18 mouse cellular contexts compared by ENCODE assay signal in the genomic region with DNA sequence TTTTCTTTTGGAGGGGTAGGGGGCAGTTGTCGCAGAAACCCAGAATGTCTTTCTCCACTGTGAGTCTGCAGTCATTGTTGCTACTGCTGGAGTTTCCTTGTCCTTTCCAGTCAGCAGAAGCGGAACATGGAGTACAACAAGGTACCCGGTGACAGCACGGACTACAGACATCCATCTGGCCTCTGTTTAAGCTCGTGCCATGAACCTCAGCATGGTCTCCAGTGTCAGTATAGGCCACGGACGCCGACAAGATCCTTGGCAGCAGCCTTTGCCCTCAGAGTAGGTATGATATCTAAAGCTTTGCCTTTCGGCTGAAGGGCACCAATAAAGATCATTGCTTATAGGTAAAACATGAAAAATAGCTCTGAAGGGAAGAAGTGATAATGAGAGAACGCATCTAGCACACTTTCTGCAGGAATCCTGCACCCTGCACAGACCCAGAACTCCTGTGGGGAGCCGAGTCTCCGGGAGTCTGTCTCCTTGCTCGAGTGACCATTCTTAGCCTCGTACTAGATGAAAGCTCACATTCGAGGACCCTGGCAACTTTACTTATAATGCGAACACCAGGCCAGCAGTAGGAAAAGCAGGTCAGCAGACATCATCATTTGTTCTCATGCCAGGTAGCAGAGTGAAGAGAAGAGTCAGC. TPM values are rescaled to one million over a fixed set of nuclear protein-coding genes. Genes with fewer than 3 reads are reported as not detected.
DNase-seq lines count a peak whose midpoint lies in the region; ATAC-seq and TF ChIP-seq lines count a peak whose summit lies in the region.
"Had no signal": no experiment of that assay in that cellular context is flagged by ENCODE, and none has a peak within 500 bp of the region (broad histone marks: within the 10 kb centered on the region; RNA-seq: fewer than 3 reads in every experiment).

No protein-coding gene starts in this region.

- H3K9me3 ChIP-seq in forebrain, postnatal 0 days (ENCODE audit: low read length): no peaks in the 10 kb centered on the region
- no peaks in the 10 kb centered on the region for H3K9me3 ChIP-seq in midbrain, embryonic 13.5 days
- no peaks in the 10 kb centered on the region for H3K9me3 ChIP-seq in heart, embryonic 12.5 days (replicated peaks)
- H3K9me3 ChIP-seq: stomach, embryonic 15.5 days had no signal

- H3K27ac ChIP-seq in forebrain, postnatal 0 days (ENCODE audit: low read depth, low read length): peak overlapping the region; percentile 21; the same call in 1 of the 2 replicates
- peak overlapping the region; percentile 32 for H3K27ac ChIP-seq in midbrain, embryonic 13.5 days
- no peak overlapping the region for H3K27ac ChIP-seq in heart, embryonic 12.5 days (ENCODE audit: poor library complexity, severe bottlenecking)
- H3K27ac ChIP-seq: stomach, embryonic 15.5 days had no signal

- peak; percentile 22 for DNase-seq in brain, embryonic 14.5 days (ENCODE audit: low read depth)
- peak; percentile 39 to 56 for DNase-seq in cerebellum, postnatal 10 days
- no peak for DNase-seq in forebrain, postnatal 0 days
- DNase-seq in kidney, adult 11 months: no peak
- DNase-seq in heart, adult 8-10 months (ENCODE audit: low spot score): no peak
- DNase-seq in left cerebral cortex, postnatal 10 days (ENCODE audit: extremely low spot score in 1 of 2, low spot score in 2 of 2): no peak
- DNase-seq: gastrocnemius, postnatal 36 days; liver, postnatal 0 days; thymus, postnatal 4 days had no signal

- 65% methylated on average over 16 of the region's 16 CpGs for WGBS in forebrain, postnatal 0 days
- WGBS in midbrain, embryonic 13.5 days: 81% methylated on average over 16 of the region's 16 CpGs
- 80% methylated on average over 16 of the region's 16 CpGs for WGBS in heart, embryonic 12.5 days

- no peak overlapping the region for H3K4me3 ChIP-seq in forebrain, postnatal 0 days (ENCODE audit: low read depth, low read length)
- no peak overlapping the region for H3K4me3 ChIP-seq in midbrain, embryonic 13.5 days (replicated peaks)
- H3K4me3 ChIP-seq in heart, embryonic 12.5 days: no peak overlapping the region
- H3K4me3 ChIP-seq: stomach, embryonic 15.5 days had no signal

- peak overlapping the region; percentile 37 for H3K9ac ChIP-seq in forebrain, postnatal 0 days
- H3K9ac ChIP-seq in midbrain, embryonic 13.5 days (replicated peaks): no peak overlapping the region
- no peak overlapping the region for H3K9ac ChIP-seq in heart, embryonic 12.5 days
- H3K9ac ChIP-seq: liver, postnatal 0 days; stomach, embryonic 15.5 days had no signal

- TF ChIP-seq CTCF in brain, embryonic 14.5 days (IDR thresholded peaks at IDR 0.05; ENCODE audit: borderline replicate concordance, extremely low read depth, insufficient read depth, insufficient read length): no peak
- TF ChIP-seq CTCF in forebrain, postnatal 0 days (IDR thresholded peaks at IDR 0.05; ENCODE audit: low read depth): no peak

- peak; percentile 50 for ATAC-seq in forebrain, postnatal 0 days
- ATAC-seq in midbrain, embryonic 13.5 days: peak; percentile 66
- no peak for ATAC-seq in heart, embryonic 12.5 days (ENCODE audit: insufficient number of reproducible peaks, low FRiP score)
- ATAC-seq: liver, postnatal 0 days had no signal

- intact Hi-C loops in left cerebral cortex, postnatal 10 days (cut with DNase I): no loop called here

- no peaks in the 10 kb centered on the region for H3K36me3 ChIP-seq in forebrain, postnatal 0 days (ENCODE audit: insufficient read depth)
- H3K36me3 ChIP-seq in midbrain, embryonic 13.5 days: no peaks in the 10 kb centered on the region
- H3K36me3 ChIP-seq in heart, embryonic 12.5 days: no peaks in the 10 kb centered on the region
- H3K36me3 ChIP-seq: stomach, embryonic 15.5 days had no signal

- peak overlapping the region; percentile 10; the same call in 1 of the 2 replicates for H3K4me2 ChIP-seq in forebrain, postnatal 0 days (ENCODE audit: low read depth)
- no peak overlapping the region; the same call in 1 of the 2 replicates for H3K4me2 ChIP-seq in midbrain, embryonic 13.5 days (replicated peaks)
- H3K4me2 ChIP-seq in heart, embryonic 12.5 days: no peak overlapping the region
- H3K4me2 ChIP-seq: stomach, embryonic 15.5 days had no signal

- TF ChIP-seq POLR2A in brain, embryonic 14.5 days (IDR thresholded peaks at IDR 0.05; ENCODE audit: borderline replicate concordance, extremely low read depth, insufficient read depth, insufficient read length, poor library complexity, severe bottlenecking): no peak

- no peaks in the 10 kb centered on the region for H3K27me3 ChIP-seq in forebrain, postnatal 0 days (ENCODE audit: insufficient read depth, low read length)
- no peaks in the 10 kb centered on the region for H3K27me3 ChIP-seq in midbrain, embryonic 13.5 days
- no peaks in the 10 kb centered on the region for H3K27me3 ChIP-seq in heart, embryonic 12.5 days (replicated peaks)
- H3K27me3 ChIP-seq: stomach, embryonic 15.5 days had no signal

- H3K4me1 ChIP-seq in forebrain, postnatal 0 days (ENCODE audit: insufficient read depth): peaks cover 7% of the 10 kb centered on the region; the same call in 1 of the 2 replicates
- peaks cover 10% of the 10 kb centered on the region for H3K4me1 ChIP-seq in midbrain, embryonic 13.5 days (replicated peaks)
- peaks cover 10% of the 10 kb centered on the region for H3K4me1 ChIP-seq in heart, embryonic 12.5 days (replicated peaks)
- H3K4me1 ChIP-seq: stomach, embryonic 15.5 days had no signal

RNA-seq across cellular contexts. Expression of a gene that starts 42.5 kb away (rescaled TPM):
- polyA plus RNA-seq in brain, embryonic 14.5 days (2012; rRNA removed): 13.4 and 21.4 TPM in 2 replicates
- 21.6 and 27.6 TPM in 2 replicates for total RNA-seq in forebrain, postnatal 0 days (2014; rRNA removed)
- polyA plus RNA-seq in forebrain, postnatal 0 days (2015; fragmentation: Nextera tagmentation; extraction: Ambion mirVana): 13.2 and 19.2 TPM in 2 replicates
- polyA plus RNA-seq in midbrain, embryonic 13.5 days (2015; fragmentation: Nextera tagmentation; extraction: Ambion mirVana): 20.9 and 23.8 TPM in 2 replicates
- 10 to 100 TPM; 27.1 to 35.0 (median 31.1) TPM for total RNA-seq in heart, adult 8-10 months (2022)
- 9.8 and 11.8 TPM in 2 replicates for polyA plus RNA-seq in heart, embryonic 12.5 days (2016; fragmentation: Nextera tagmentation; extraction: Ambion mirVana)
- 10 to 100 TPM; 70.7 to 73.3 TPM for total RNA-seq in left cerebral cortex, postnatal 10 days (2021)
- total RNA-seq: MEL had no signal

RNA-seq across cellular contexts. Expression of a gene that starts 51.9 kb away (rescaled TPM):
- polyA plus RNA-seq in brain, embryonic 14.5 days (2012; rRNA removed): not detected in 2 replicates
- not detected in 2 replicates for total RNA-seq in forebrain, postnatal 0 days (2014; rRNA removed)
- polyA plus RNA-seq in forebrain, postnatal 0 days (2015; fragmentation: Nextera tagmentation; extraction: Ambion mirVana): not detected in 2 replicates
- not detected in 2 replicates for polyA plus RNA-seq in midbrain, embryonic 13.5 days (2015; fragmentation: Nextera tagmentation; extraction: Ambion mirVana)
- total RNA-seq in heart, adult 8-10 months (2022): not detected
- not detected in 2 replicates for polyA plus RNA-seq in heart, embryonic 12.5 days (2016; fragmentation: Nextera tagmentation; extraction: Ambion mirVana)
- total RNA-seq in left cerebral cortex, postnatal 10 days (2021): not detected
- total RNA-seq: gastrocnemius, postnatal 36 days; hematopoietic stem cell, adult 5-6 weeks; layer of hippocampus, postnatal 10 days; MEL; neutrophil, adult 5-6 weeks had no signal
- polyA plus RNA-seq: C2C12; limb, embryonic 11.5 days; liver, postnatal 0 days had no signal

Comparison
In these comparisons a context has a peak if more than half of its experiments do, and no peak if none do; other contexts are left out.
1. DNase-seq: peak in brain, embryonic 14.5 days (single experiment) and cerebellum, postnatal 10 days (2 of 2); none in forebrain, postnatal 0 days (single experiment), kidney, adult 11 months (single experiment), heart, adult 8-10 months (single experiment) and left cerebral cortex, postnatal 10 days (0 of 2).